Mouse (Mus musculus) heart, adult 2 months (tissue): ENCODE data around the gene Supt6. TPM values are rescaled to one million over a fixed set of nuclear protein-coding genes. Genes with fewer than 3 reads are reported as not detected.

Experiments used
- DNase-seq, 2 experiments: peaks; one replicate each; pipeline ENCODE4 v3.0.0; 2021
- H3K27ac ChIP-seq: fragments of 200-600 bp; 2 replicates; pipeline ENCODE4 v1.8.1; 2022
- H3K27me3 ChIP-seq: fragments of 200-500 bp; 2 replicates; pipeline ENCODE4 v1.6.1; 2012; ENCODE audit warnings: mild to moderate bottlenecking, low read length, inconsistent platforms, mixed read lengths; ENCODE audit not compliant: control insufficient read depth, insufficient read depth
- H3K36me3 ChIP-seq: fragments of 200-500 bp; 2 replicates; pipeline ENCODE4 v1.6.1; 2012; ENCODE audit warnings: low read length, inconsistent platforms; ENCODE audit not compliant: control insufficient read depth, insufficient read depth
- H3K4me1 ChIP-seq: fragments of 200-500 bp; 2 replicates; pipeline ENCODE4 v1.6.1; 2011; ENCODE audit warnings: low read length; ENCODE audit not compliant: control insufficient read depth, insufficient read depth
- H3K4me3 ChIP-seq: fragments of 200-600 bp; 2 replicates; pipeline ENCODE4 v1.8.1; 2022
- H3K79me2 ChIP-seq: fragments of 200-500 bp; replicated peaks from 2 replicates; pipeline ENCODE4 v1.6.1; 2012; ENCODE audit warnings: mild to moderate bottlenecking, inconsistent platforms, low read length, moderate library complexity, mixed read lengths; ENCODE audit not compliant: control insufficient read depth, insufficient read depth
- H3K9ac ChIP-seq: fragments of 200-500 bp; 2 replicates; pipeline ENCODE4 v1.6.1; 2012; ENCODE audit warnings: low read depth, mild to moderate bottlenecking, control low read depth, inconsistent platforms, low read length, mixed read lengths
- CTCF ChIP-seq: fragments of 200-600 bp; IDR thresholded peaks from 2 replicates; pipeline ENCODE4 v1.8.1; 2022; ENCODE audit warnings: antibody characterized with exemption, mild to moderate bottlenecking, moderate library complexity
- EP300 ChIP-seq: fragments of 200-500 bp; IDR thresholded peaks from 2 replicates; pipeline ENCODE4 v1.6.1; 2011; ENCODE audit warnings: low read depth, low read length, control low read depth; ENCODE audit not compliant: insufficient read depth
- POLR2A ChIP-seq: fragments of 200-500 bp; IDR thresholded peaks from 2 replicates; pipeline ENCODE4 v1.6.1; 2011; ENCODE audit warnings: mild to moderate bottlenecking, low read depth, low read length, control low read depth; ENCODE audit not compliant: insufficient read depth
- WGBS: fragments of 180-500 bp; shearing (Covaris S2); methylation state at CpG from one replicate; pipeline ENCODE4 v1.1.7; 2018; 5-methylcytosine and 5-hydroxymethylcytosine counted together
- intact Hi-C: fragments of 180-260 bp; cut with DNase I; formaldehyde crosslinking; loops from one replicate; pipeline ENCODE4 v1.15.1; 2025
- polyA plus RNA-seq: library from polyadenylated mRNA; depleted of rRNA; stranded (reverse); fragments of >200 nt; gene quantifications from 2 replicates; pipeline ENCODE4 v1.2.3, GENCODE M21; 2012
- total RNA-seq, 2 experiments: library from RNA; stranded (reverse); gene quantifications; 2 replicates each; pipeline ENCODE4 v1.2.3; 2021

The Supt6 gene
- total and polyA plus RNA-seq, 3 experiments, result 13.1 to 32.1 (median 29.5) TPM

GRCm38 (mm10) chr11:78261380-78262352 is 15.9 kb upstream of the Supt6 start, which contains the start of gene 2610507B11Rik:
TSS of gene 2610507B11Rik (plus strand) at chr11:78261752.
- Histone ChIP-seq H3K79me2 (peaks cover 1% of the 10 kb centered on the region; the same call in 1 of the 2 replicates), H3K4me3 (peak within 1 kb of the TSS; percentile 90), H3K4me1 (peaks cover 1% of the 10 kb centered on the region), H3K36me3 (peaks cover 27% of the 10 kb centered on the region), H3K9ac (peak within 1 kb of the TSS; percentile 96), H3K27me3 (no peaks in the 10 kb centered on the region), H3K27ac (peak within 1 kb of the TSS; percentile 90)
- TF ChIP-seq EP300 (no peak), CTCF (0 out of 2 replicates have a peak, but pooled peaks have one; percentile 1), POLR2A (peak; percentile 78)
- WGBS, result under 1% methylated on average over 112 of the region's 115 CpGs
- DNase-seq, result peak; percentile 95 to 96
- intact Hi-C loops, result loop anchor here (5.0 kb wide), 2 partner anchors 66 to 86 kb away; partner anchors contain the start of gene Pigs

- Histone ChIP-seq H3K4me3 (peak overlapping the region; percentile 39), H3K36me3 (peaks cover 27% of the 10 kb centered on the region), H3K79me2 (peaks cover 1% of the 10 kb centered on the region; the same call in 1 of the 2 replicates), H3K4me1 (peaks cover 1% of the 10 kb centered on the region), H3K9ac (no peak overlapping the region), H3K27ac (peak overlapping the region; percentile 48; the same call in 1 of the 2 replicates), H3K27me3 (no peaks in the 10 kb centered on the region)
- no peak for TF ChIP-seq POLR2A
- TF ChIP-seq CTCF, result no peak
- no peak for TF ChIP-seq EP300
- WGBS, result 78% methylated on average over 2 of the region's 2 CpGs
- intact Hi-C loops, result loop anchor here (1.0 to 5.0 kb wide), 3 partner anchors 14 to 87 kb away; partner anchors contain the start of gene Pigs
- DNase-seq, result no peak
Measured at GRCm38 (mm10) chr11:78260489-78261258, 14.9 kb upstream of the Supt6 start.

DNA sequence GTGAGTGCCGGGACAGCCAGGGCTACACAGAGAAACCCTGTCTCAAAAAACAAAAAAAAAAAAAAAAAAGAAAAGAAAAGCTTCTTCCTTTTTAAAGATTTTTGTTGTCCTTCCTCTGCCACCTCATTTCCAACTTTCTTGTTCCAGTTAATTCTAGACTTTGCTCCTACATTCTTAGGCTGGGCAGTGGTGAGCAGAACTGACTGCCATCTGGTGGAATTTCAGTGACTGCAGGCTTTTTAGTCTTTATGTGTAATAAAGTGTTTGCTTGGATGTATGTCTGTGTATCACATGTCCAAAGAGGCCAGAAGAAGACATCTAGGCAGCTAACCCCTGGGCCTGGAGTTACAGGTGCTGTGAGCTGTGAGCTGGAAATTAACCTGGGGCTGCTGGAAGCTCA is 10.8 kb upstream of the Supt6 start:
- Histone ChIP-seq H3K9ac (no peak overlapping the region), H3K27me3 (no peaks in the 10 kb centered on the region), H3K27ac (no peak overlapping the region), H3K4me3 (no peak overlapping the region), H3K79me2 (0 out of 2 replicates have a peak, but pooled peaks cover 1% of the 10 kb centered on the region), H3K36me3 (no peaks in the 10 kb centered on the region), H3K4me1 (no peaks in the 10 kb centered on the region)
- no peak for DNase-seq
- peak; percentile 39 for TF ChIP-seq CTCF
- TF ChIP-seq EP300, result no peak
- no peak for TF ChIP-seq POLR2A
- WGBS, result 100% methylated on average over 1 of the region's 1 CpGs
- intact Hi-C loops, result no loop called here

DNA sequence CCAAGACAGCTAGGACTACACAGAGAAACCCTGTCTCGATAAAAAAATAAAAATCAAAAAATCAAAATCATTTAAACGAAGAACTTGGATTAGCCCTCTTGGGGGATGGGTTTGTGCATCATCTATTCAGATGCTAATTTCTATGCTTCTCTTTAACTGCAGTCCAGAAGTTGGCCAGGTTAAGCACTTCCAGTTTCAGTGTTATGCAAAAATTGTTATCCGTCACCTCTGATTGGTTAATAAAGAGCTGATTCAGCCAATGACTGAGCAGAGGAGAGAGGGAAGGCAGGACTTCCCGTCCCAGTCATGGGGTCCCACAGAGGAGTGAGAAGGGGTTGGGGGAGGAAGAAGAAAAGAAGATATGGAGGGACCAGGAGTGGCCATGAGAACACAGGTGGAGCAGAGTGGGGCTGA is 1.9 kb upstream of the Supt6 start:
- no peak for DNase-seq
- H3K4me3 ChIP-seq, result no peak overlapping the region
- peaks cover 9% of the 10 kb centered on the region; the same call in 1 of the 2 replicates for H3K36me3 ChIP-seq
- H3K27ac ChIP-seq, result no peak overlapping the region
- H3K4me1 ChIP-seq, result peaks cover 2% of the 10 kb centered on the region; the same call in 1 of the 2 replicates
- 77% methylated on average over 4 of the region's 4 CpGs for WGBS
- H3K27me3 ChIP-seq, result no peaks in the 10 kb centered on the region
- TF ChIP-seq POLR2A, result no peak
- no peak for TF ChIP-seq CTCF
- intact Hi-C loops, result no loop called here
- H3K79me2 ChIP-seq, result peaks cover 1% of the 10 kb centered on the region; the same call in 1 of the 2 replicates
- H3K9ac ChIP-seq, result no peak overlapping the region

DNA sequence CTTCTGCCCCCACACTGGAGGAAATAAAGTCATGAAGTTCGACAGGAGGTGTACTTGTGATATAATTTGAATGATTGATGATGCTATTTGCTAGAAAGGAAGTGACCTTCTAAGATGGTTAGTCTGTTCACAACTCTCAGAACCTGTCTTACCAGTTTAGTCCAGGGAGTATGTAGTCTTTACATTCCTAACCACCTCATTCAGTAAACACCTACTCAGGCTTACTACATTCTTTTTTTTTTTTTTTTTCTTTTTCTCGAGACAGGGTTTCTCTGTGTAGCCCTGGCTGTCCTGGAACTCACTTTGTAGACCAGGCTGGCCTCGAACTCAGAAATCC is 1.2 kb upstream of the Supt6 start:
- TF ChIP-seq CTCF (no peak), POLR2A (no peak), EP300 (no peak)
- 59% methylated on average over 3 of the region's 3 CpGs for WGBS
- H3K4me3 ChIP-seq, result peak overlapping the region; percentile 81
- no peak for DNase-seq
- peaks cover under 1% of the 10 kb centered on the region; the same call in 1 of the 2 replicates for H3K79me2 ChIP-seq
- peaks cover 9% of the 10 kb centered on the region; the same call in 1 of the 2 replicates for H3K36me3 ChIP-seq
- no peaks in the 10 kb centered on the region for H3K27me3 ChIP-seq
- H3K9ac ChIP-seq, result no peak overlapping the region
- intact Hi-C loops, result no loop called here
- H3K27ac ChIP-seq, result no peak overlapping the region
- peaks cover 3% of the 10 kb centered on the region for H3K4me1 ChIP-seq
